Mouse (Mus musculus): ENCODE data around the gene Mogat2. TPM values are rescaled to one million over a fixed set of nuclear protein-coding genes. Genes with fewer than 3 reads are reported as not detected.

Gene Mogat2
- polyA plus RNA-seq, 1 experiment = 652 TPM

GRCm38 (mm10) chr7:99213686-99214085, 24.7 kb downstream of the Mogat2 start:
- peak overlapping the region; percentile 92; the same call in 1 of the 2 replicates for H3K27ac ChIP-seq (ENCODE audit: insufficient read depth, low read depth, low read length)
- peaks cover 3% of the 10 kb centered on the region for H3K36me3 ChIP-seq (ENCODE audit: control insufficient read depth, insufficient read depth, low read length)
- TF ChIP-seq POLR2A (IDR thresholded peaks at IDR 0.05; ENCODE audit: low read depth, low read length) (no peak), CTCF (IDR thresholded peaks at IDR 0.05; ENCODE audit: extremely low read depth, insufficient read length, insufficient replicate concordance, low read depth, low read length) (no peak)
- no peaks in the 10 kb centered on the region for H3K27me3 ChIP-seq (ENCODE audit: control insufficient read depth, insufficient read depth, low read length)
- peaks cover 37% of the 10 kb centered on the region for H3K4me1 ChIP-seq (ENCODE audit: control insufficient read depth, insufficient read depth, insufficient read length, low read length)
- H3K4me3 ChIP-seq (ENCODE audit: low read depth, low read length) = no peak overlapping the region
- WGBS = 90% methylated on average over 2 of the region's 2 CpGs

- no peak for TF ChIP-seq CTCF (IDR thresholded peaks at IDR 0.05; ENCODE audit: extremely low read depth, insufficient read length, insufficient replicate concordance, low read depth, low read length)
- no peak for TF ChIP-seq POLR2A (IDR thresholded peaks at IDR 0.05; ENCODE audit: low read depth, low read length)
- WGBS = 94% methylated on average over 1 of the region's 1 CpGs
- no peaks in the 10 kb centered on the region for H3K27me3 ChIP-seq (ENCODE audit: control insufficient read depth, insufficient read depth, low read length)
- H3K27ac ChIP-seq (ENCODE audit: insufficient read depth, low read depth, low read length) = no peak overlapping the region
- H3K4me3 ChIP-seq (ENCODE audit: low read depth, low read length) = no peak overlapping the region
- H3K36me3 ChIP-seq (ENCODE audit: control insufficient read depth, insufficient read depth, low read length) = no peaks in the 10 kb centered on the region
- peaks cover 35% of the 10 kb centered on the region for H3K4me1 ChIP-seq (ENCODE audit: control insufficient read depth, insufficient read depth, insufficient read length, low read length)
These were observed 25.4 kb downstream of the Mogat2 start for GRCm38 (mm10) chr7:99213056-99213455.

GRCm38 (mm10) chr7:99208704-99209103, 29.7 kb downstream of the Mogat2 start:
- H3K27ac ChIP-seq (ENCODE audit: insufficient read depth, low read depth, low read length) = no peak overlapping the region
- no peaks in the 10 kb centered on the region for H3K27me3 ChIP-seq (ENCODE audit: control insufficient read depth, insufficient read depth, low read length)
- H3K4me3 ChIP-seq (ENCODE audit: low read depth, low read length) = no peak overlapping the region
- TF ChIP-seq CTCF (IDR thresholded peaks at IDR 0.05; ENCODE audit: extremely low read depth, insufficient read length, insufficient replicate concordance, low read depth, low read length) (no peak), POLR2A (IDR thresholded peaks at IDR 0.05; ENCODE audit: low read depth, low read length) (no peak)
- WGBS = 57% methylated on average over 4 of the region's 4 CpGs
- no peaks in the 10 kb centered on the region for H3K36me3 ChIP-seq (ENCODE audit: control insufficient read depth, insufficient read depth, low read length)
- peaks cover 1% of the 10 kb centered on the region; the same call in 1 of the 2 replicates for H3K4me1 ChIP-seq (ENCODE audit: control insufficient read depth, insufficient read depth, insufficient read length, low read length)

- 60% methylated on average over 7 of the region's 7 CpGs for WGBS
- H3K4me1 ChIP-seq (ENCODE audit: control insufficient read depth, insufficient read depth, insufficient read length, low read length) = peaks cover 2% of the 10 kb centered on the region; the same call in 1 of the 2 replicates
- H3K4me3 ChIP-seq (ENCODE audit: low read depth, low read length) = no peak overlapping the region
- TF ChIP-seq POLR2A (IDR thresholded peaks at IDR 0.05; ENCODE audit: low read depth, low read length) (no peak), CTCF (IDR thresholded peaks at IDR 0.05; ENCODE audit: extremely low read depth, insufficient read length, insufficient replicate concordance, low read depth, low read length) (no peak)
- peak overlapping the region; percentile 46; the same call in 1 of the 2 replicates for H3K27ac ChIP-seq (ENCODE audit: insufficient read depth, low read depth, low read length)
- H3K27me3 ChIP-seq (ENCODE audit: control insufficient read depth, insufficient read depth, low read length) = no peaks in the 10 kb centered on the region
- H3K36me3 ChIP-seq (ENCODE audit: control insufficient read depth, insufficient read depth, low read length) = no peaks in the 10 kb centered on the region
These were observed 32.1 kb downstream of the Mogat2 start for GRCm38 (mm10) chr7:99206364-99206763.

- Histone ChIP-seq H3K27me3 (ENCODE audit: control insufficient read depth, insufficient read depth, low read length) (no peaks in the 10 kb centered on the region), H3K27ac (ENCODE audit: insufficient read depth, low read depth, low read length) (no peak overlapping the region), H3K4me1 (ENCODE audit: control insufficient read depth, insufficient read depth, insufficient read length, low read length) (peaks cover 10% of the 10 kb centered on the region; the same call in 1 of the 2 replicates), H3K4me3 (ENCODE audit: low read depth, low read length) (no peak overlapping the region), H3K36me3 (ENCODE audit: control insufficient read depth, insufficient read depth, low read length) (no peaks in the 10 kb centered on the region)
- TF ChIP-seq POLR2A (IDR thresholded peaks at IDR 0.05; ENCODE audit: low read depth, low read length) (no peak), CTCF (IDR thresholded peaks at IDR 0.05; ENCODE audit: extremely low read depth, insufficient read length, insufficient replicate concordance, low read depth, low read length) (no peak)
- 84% methylated on average over 7 of the region's 7 CpGs for WGBS
These were observed 36.3 kb downstream of the Mogat2 start for GRCm38 (mm10) chr7:99202163-99202562.

GRCm38 (mm10) chr7:99200290-99200689, 38.1 kb downstream of the Mogat2 start:
- Histone ChIP-seq H3K4me1 (ENCODE audit: control insufficient read depth, insufficient read depth, insufficient read length, low read length) (peaks cover 10% of the 10 kb centered on the region; the same call in 1 of the 2 replicates), H3K36me3 (ENCODE audit: control insufficient read depth, insufficient read depth, low read length) (no peaks in the 10 kb centered on the region), H3K4me3 (ENCODE audit: low read depth, low read length) (no peak overlapping the region), H3K27ac (ENCODE audit: insufficient read depth, low read depth, low read length) (no peak overlapping the region), H3K27me3 (ENCODE audit: control insufficient read depth, insufficient read depth, low read length) (no peaks in the 10 kb centered on the region)
- WGBS = 31% methylated on average over 4 of the region's 4 CpGs
- TF ChIP-seq POLR2A (IDR thresholded peaks at IDR 0.05; ENCODE audit: low read depth, low read length) (no peak), CTCF (IDR thresholded peaks at IDR 0.05; ENCODE audit: extremely low read depth, insufficient read length, insufficient replicate concordance, low read depth, low read length) (no peak)

GRCm38 (mm10) chr7:99199451-99200175, 38.8 kb downstream of the Mogat2 start:
- 74% methylated on average over 9 of the region's 9 CpGs for WGBS
- Histone ChIP-seq H3K27me3 (ENCODE audit: control insufficient read depth, insufficient read depth, low read length) (no peaks in the 10 kb centered on the region), H3K36me3 (ENCODE audit: control insufficient read depth, insufficient read depth, low read length) (no peaks in the 10 kb centered on the region), H3K27ac (ENCODE audit: insufficient read depth, low read depth, low read length) (no peak overlapping the region), H3K4me1 (ENCODE audit: control insufficient read depth, insufficient read depth, insufficient read length, low read length) (peaks cover 10% of the 10 kb centered on the region; the same call in 1 of the 2 replicates), H3K4me3 (ENCODE audit: low read depth, low read length) (no peak overlapping the region)
- TF ChIP-seq CTCF (IDR thresholded peaks at IDR 0.05; ENCODE audit: extremely low read depth, insufficient read length, insufficient replicate concordance, low read depth, low read length) = no peak
- no peak for TF ChIP-seq POLR2A (IDR thresholded peaks at IDR 0.05; ENCODE audit: low read depth, low read length)
